Mouse (Mus musculus) lung, adult 2 months (tissue): ENCODE measurements around the gene Lrmda. TPM values are rescaled to one million over a fixed set of nuclear protein-coding genes. Genes with fewer than 3 reads are reported as not detected.

Source experiments
- DNase-seq: peaks from one replicate; pipeline ENCODE4 v3.0.0; 2022
- H3K4me1 ChIP-seq: fragments of 200-500 bp; 2 replicates; pipeline ENCODE4 v1.6.1; 2011; ENCODE audit warnings: low read length; ENCODE audit not compliant: control insufficient read depth, insufficient read depth
- H3K4me3 ChIP-seq: fragments of 200-500 bp; replicated peaks from 2 replicates; pipeline ENCODE3; 2011; ENCODE audit warnings: low read depth, mild to moderate bottlenecking, control low read depth, low read length; ENCODE audit errors: extremely low read depth
- CTCF ChIP-seq: fragments of 200-500 bp; IDR thresholded peaks from 2 replicates; pipeline ENCODE4 v1.5.1; 2011; ENCODE audit warnings: mild to moderate bottlenecking, low read length, control low read depth; ENCODE audit not compliant: insufficient read depth
- POLR2A ChIP-seq: fragments of 200-500 bp; IDR thresholded peaks from 2 replicates; pipeline ENCODE4 v1.6.1; 2011; ENCODE audit warnings: low read depth, mild to moderate bottlenecking, control low read depth, low read length, borderline replicate concordance; ENCODE audit errors: extremely low read depth
- WGBS: fragments of 180-500 bp; shearing (Covaris S2); methylation state at CpG from one replicate; pipeline ENCODE4 v1.1.7; 2018; 5-methylcytosine and 5-hydroxymethylcytosine counted together
- polyA plus RNA-seq: library from polyadenylated mRNA; depleted of rRNA; stranded (reverse); fragments of >200 nt; gene quantifications from 2 replicates; pipeline ENCODE4 v1.2.3, GENCODE M21; 2012

Lrmda gene
- polyA plus RNA-seq, 1 experiment, result 1.8 TPM

DNA sequence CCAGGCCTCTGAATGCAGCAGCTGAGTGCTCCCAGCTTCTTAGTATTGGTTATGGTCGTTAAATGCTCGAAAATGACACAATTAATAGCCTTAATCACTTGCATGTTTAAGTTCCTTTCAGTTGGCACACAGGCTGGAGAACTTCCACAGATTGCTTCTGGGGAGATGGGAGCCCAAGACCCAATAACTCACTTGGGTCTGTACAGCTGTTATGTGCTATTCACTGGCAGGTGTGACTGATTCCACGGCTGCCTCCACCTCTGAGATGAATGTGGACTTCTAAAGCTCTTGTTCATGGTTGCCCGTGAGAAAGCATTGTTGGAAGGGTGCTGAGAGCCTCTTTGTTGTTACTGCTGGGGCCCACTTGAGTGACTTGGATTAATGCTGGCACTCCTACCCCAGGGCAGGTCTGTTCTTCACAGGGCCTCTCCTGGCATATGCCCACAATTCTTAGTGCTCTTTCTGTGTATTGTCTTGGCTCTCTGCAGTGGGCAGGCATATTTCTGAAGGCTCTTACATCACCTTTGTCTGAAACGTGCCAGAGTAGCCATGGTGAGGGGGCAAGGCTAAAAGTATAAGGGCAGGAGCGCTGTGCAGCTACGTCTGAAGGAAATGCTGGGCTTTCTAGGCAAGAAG is 111.6 kb downstream of the Lrmda start:
- no peak for DNase-seq
- 68% methylated on average over 7 of the region's 7 CpGs for WGBS
- no peak overlapping the region for H3K4me3 ChIP-seq

DNA sequence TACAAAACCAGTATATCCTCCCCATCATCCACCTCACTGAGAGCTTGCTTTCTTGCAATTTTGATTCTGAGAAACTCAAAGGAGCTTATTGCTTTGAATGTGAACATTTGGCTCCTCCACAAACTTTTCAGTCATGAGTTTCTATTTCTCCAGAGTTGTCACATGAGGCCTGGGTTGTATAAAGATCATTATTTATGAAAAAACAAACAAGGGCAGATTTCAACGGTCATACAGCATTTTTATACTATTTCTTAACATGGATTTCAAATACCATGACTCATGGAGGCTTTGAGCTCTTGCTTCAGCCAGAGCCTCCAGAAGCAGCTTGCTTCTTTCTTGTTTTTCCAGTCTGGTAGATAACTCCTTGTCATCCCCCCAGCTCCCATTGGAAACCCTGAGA is 119.8 kb downstream of the Lrmda start:
- Histone ChIP-seq H3K4me3 (no peak overlapping the region), H3K4me1 (no peaks in the 10 kb centered on the region)
- 41% methylated on average over 1 of the region's 1 CpGs for WGBS
- TF ChIP-seq POLR2A (no peak), CTCF (no peak)
- DNase-seq, result no peak

More for the DNA sequence above, 111.6 kb downstream of the Lrmda start:
- H3K4me1 ChIP-seq, result no peaks in the 10 kb centered on the region
- TF ChIP-seq CTCF, result no peak

DNA sequence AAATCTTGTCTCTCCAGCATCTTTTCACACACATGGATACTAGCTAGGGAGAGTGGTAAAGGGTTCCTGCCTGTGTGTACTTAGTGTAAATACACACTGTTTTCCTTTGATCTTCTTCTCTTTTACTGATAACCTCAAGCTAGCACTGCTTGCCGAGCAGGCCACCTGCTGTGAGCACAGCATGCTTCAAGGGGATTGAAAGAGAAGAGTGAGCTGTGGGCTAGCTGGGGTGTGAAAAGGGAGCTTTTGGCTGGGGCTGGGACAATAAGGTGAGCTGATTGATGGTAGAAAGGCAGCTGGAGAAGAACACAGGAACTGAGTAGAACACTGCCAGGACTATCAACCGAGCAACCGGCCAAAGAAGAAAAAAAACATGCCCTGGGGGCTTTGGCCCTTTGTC is 124.5 kb downstream of the Lrmda start:
- 42% methylated on average over 3 of the region's 3 CpGs for WGBS
- no peak for DNase-seq
- peaks cover 5% of the 10 kb centered on the region; the same call in 1 of the 2 replicates for H3K4me1 ChIP-seq

DNA sequence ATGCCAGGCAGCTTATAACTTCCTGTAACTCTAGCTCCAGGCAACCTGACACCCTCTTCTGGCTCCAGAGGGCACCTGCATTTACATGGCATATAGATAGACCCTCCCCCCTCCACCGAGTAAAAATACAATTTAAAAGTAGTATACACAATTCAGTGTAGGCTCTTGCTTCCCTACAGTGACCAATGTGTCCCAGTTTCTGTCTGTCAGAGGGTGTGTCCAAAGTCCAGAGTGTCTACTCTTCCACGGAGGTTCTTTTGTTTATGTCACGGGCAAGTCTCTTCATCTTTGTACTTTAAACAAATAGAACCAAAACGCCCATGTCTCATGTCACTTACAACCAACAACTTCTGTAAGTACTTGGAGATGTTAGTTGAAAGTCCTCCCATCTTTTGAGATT is 126.4 kb downstream of the Lrmda start:
- 35% methylated on average over 4 of the region's 4 CpGs for WGBS
- TF ChIP-seq CTCF, result no peak
- no peak for TF ChIP-seq POLR2A
- peaks cover 5% of the 10 kb centered on the region; the same call in 1 of the 2 replicates for H3K4me1 ChIP-seq
- H3K4me3 ChIP-seq, result no peak overlapping the region
- DNase-seq, result no peak

More for the DNA sequence above, 124.5 kb downstream of the Lrmda start:
- no peak overlapping the region for H3K4me3 ChIP-seq
- no peak for TF ChIP-seq CTCF
- TF ChIP-seq POLR2A, result no peak

DNA sequence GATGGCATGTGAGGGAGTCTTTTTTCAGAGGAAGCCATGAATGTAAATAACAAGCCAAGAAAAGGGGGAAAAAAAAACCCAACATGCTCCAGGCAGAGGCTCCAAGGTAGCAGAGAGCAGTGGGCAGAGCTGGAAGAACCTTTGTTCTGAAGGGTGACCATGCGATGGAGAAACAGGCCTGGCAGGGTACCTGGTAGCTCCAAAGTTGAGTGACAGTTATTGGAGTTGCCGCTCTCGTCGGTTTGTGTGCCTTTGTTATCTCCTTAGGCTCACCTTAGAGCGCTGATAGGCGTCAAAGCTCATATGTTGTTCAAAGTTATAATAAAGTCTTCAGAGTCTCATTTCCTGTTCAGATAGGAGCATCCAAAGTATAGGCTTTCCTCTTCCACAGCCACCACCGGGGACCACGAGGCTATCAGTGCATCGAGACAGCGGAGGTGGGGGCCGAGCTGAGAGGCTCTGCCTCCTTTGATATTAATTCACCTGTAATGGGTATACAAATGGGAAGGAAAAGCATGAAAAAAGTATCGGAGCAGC is 127.1 kb downstream of the Lrmda start:
- TF ChIP-seq CTCF (no peak), POLR2A (no peak)
- Histone ChIP-seq H3K4me3 (no peak overlapping the region), H3K4me1 (peaks cover 5% of the 10 kb centered on the region; the same call in 1 of the 2 replicates)
- no peak for DNase-seq
- 81% methylated on average over 12 of the region's 12 CpGs for WGBS

DNA sequence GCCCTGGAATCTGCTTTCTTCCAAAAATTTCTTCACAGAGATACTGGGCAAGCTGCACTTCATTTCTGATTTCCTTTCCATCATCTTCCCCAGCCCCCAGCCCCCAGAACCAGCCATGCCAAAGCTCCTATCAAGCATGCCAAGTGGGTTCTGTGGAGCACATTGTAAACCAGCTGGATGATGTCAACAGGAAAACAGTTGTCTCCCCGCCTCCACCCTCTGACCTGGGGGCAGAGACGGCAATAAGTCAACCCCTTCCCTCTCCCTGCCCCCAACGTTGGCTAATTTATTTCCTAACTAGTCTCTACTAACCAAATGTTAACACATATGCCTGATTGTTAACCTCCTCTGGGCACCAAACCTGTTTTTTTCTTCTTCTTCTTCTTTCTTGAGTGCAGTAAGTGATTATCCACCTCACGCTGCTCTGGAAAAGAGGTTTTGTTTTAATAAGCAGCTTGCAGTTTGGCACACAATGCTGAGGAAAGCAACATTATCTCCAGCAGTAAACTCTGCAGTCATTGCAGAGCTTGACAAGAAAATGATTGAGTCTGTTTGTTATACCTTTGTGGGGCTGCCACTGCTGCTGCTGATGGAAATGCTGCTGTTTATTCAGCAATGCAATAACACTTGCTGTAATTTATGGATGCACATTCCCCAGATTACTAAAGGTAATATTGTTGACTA is 128.0 kb downstream of the Lrmda start:
- 28% methylated on average over 4 of the region's 4 CpGs for WGBS
- Histone ChIP-seq H3K4me1 (peaks cover 5% of the 10 kb centered on the region; the same call in 1 of the 2 replicates), H3K4me3 (no peak overlapping the region)
- TF ChIP-seq POLR2A (no peak), CTCF (no peak)
- no peak for DNase-seq

DNA sequence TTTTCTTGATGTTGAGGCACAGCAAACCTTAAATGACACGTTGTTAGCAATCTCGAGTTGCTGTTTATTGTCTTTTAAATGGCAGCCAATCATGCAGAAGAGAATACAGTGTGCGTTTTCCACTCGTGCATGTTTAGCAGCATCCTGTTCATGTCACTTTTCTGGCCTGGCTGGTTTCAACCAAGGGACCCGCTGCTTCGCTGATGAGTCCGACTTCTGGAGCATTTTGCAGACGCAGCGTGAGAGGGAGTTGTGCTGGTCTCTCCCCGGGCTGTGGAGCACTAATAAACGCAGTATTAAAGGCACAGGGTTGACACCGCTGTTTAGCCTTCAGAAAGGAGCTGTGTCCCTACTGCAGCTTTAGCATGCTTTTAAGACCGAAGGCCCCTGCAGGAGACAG is 133.2 kb downstream of the Lrmda start:
- TF ChIP-seq CTCF, result no peak
- no peak for TF ChIP-seq POLR2A
- WGBS, result 78% methylated on average over 13 of the region's 13 CpGs
- H3K4me1 ChIP-seq, result peaks cover 7% of the 10 kb centered on the region; the same call in 1 of the 2 replicates
- no peak overlapping the region for H3K4me3 ChIP-seq
- DNase-seq, result no peak

DNA sequence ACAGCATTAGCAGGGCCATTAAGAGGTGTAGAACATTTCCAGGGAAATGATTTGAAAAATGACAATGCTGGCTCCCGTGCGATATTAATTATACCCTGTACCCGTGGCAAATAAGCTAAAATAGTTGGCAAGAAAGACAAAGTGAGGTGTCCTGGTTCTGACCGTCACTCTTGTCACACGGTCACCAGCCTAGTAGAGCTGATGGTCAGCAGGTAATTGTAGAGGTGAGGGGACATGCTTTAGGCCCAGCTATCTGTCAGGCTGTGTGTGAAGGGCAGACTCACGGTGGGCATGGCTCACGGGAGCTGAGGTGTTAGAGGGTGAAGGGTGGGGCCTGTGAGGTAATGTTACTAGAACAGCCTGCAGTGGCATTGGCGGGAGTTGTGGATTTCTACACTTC is 134.6 kb downstream of the Lrmda start:
- H3K4me1 ChIP-seq, result peaks cover 2% of the 10 kb centered on the region; the same call in 1 of the 2 replicates
- no peak for DNase-seq
- WGBS, result 90% methylated on average over 8 of the region's 8 CpGs
- no peak for TF ChIP-seq CTCF
- TF ChIP-seq POLR2A, result no peak
- H3K4me3 ChIP-seq, result no peak overlapping the region

DNA sequence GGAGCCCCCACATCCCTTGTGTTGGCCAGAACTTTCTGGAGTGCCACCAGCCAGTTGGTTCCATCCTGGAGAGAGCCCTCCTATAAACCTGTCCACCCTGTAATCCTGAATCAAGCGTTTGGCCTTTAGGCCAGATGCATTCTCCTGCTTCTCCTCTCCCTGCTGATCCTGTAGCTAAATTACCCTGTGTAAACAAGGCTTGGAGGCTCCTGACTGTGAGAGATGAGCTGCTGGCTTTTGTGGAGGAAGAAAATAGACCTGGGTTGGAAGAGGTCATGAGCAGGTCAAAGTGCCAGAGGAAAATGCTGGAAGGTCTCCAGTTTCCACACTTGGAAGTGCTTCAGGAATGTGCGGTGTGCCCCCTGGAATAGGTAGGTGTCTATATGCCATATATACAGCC is 135.5 kb downstream of the Lrmda start:
- Histone ChIP-seq H3K4me1 (peaks cover 2% of the 10 kb centered on the region; the same call in 1 of the 2 replicates), H3K4me3 (no peak overlapping the region)
- DNase-seq, result no peak
- 53% methylated on average over 2 of the region's 2 CpGs for WGBS
- TF ChIP-seq POLR2A (no peak), CTCF (no peak)
